Mouse (Mus musculus) limb, embryonic 12.5 days (tissue): ENCODE data around the gene Grn. TPM values are rescaled to one million over a fixed set of nuclear protein-coding genes. Genes with fewer than 3 reads are reported as not detected.

ENCODE experiments used
- ATAC-seq: fragments of 200-750 bp; cut with Nextera tagmentation; 2 replicates; pipeline ENCODE4 v1.8.0; 2017; ENCODE audit warnings: low read depth, moderate TSS enrichment; ENCODE audit not compliant: insufficient number of reproducible peaks, insufficient read depth, low FRiP score, low TSS enrichment
- H3K27ac ChIP-seq: fragments of 300-500 bp; sonication (generic); 2 replicates; pipeline ENCODE4 v1.5.1; 2016; ENCODE audit warnings: mild to moderate bottlenecking, moderate library complexity
- H3K27me3 ChIP-seq: fragments of 300-500 bp; sonication (generic); 2 replicates; pipeline ENCODE4 v1.6.1; 2016; ENCODE audit warnings: mild to moderate bottlenecking, moderate library complexity
- H3K36me3 ChIP-seq: fragments of 300-500 bp; sonication (generic); 2 replicates; pipeline ENCODE4 v1.6.1; 2016; ENCODE audit warnings: mild to moderate bottlenecking, moderate library complexity
- H3K4me1 ChIP-seq: fragments of 300-500 bp; sonication (generic); replicated peaks from 2 replicates; pipeline ENCODE4 v1.6.1; 2016
- H3K4me2 ChIP-seq: fragments of 300-500 bp; sonication (generic); 2 replicates; pipeline ENCODE4 v1.6.1; 2016; ENCODE audit warnings: mild to moderate bottlenecking, moderate library complexity
- H3K4me3 ChIP-seq: fragments of 300-500 bp; sonication (generic); replicated peaks from 2 replicates; pipeline ENCODE4 v1.5.1; 2016; ENCODE audit warnings: mild to moderate bottlenecking
- H3K9ac ChIP-seq: fragments of 300-500 bp; sonication (generic); replicated peaks from 2 replicates; pipeline ENCODE4 v1.6.1; 2016; ENCODE audit warnings: mild to moderate bottlenecking, moderate library complexity
- H3K9me3 ChIP-seq: fragments of 300-500 bp; sonication (generic); 2 replicates; pipeline ENCODE4 v1.6.1; 2016; ENCODE audit warnings: mild to moderate bottlenecking, moderate library complexity
- WGBS: fragments of 180-500 bp; shearing (Covaris S2); methylation state at CpG from one replicate; pipeline ENCODE4 v1.1.7; 2016; 5-methylcytosine and 5-hydroxymethylcytosine counted together
- polyA plus RNA-seq: library from polyadenylated mRNA; unstranded; fragments of >200 nt; fragmentation: Nextera tagmentation; extraction: Ambion mirVana; gene quantifications from 2 replicates; pipeline ENCODE4 v1.2.1, GENCODE M21; 2016

Grn gene
- polyA plus RNA-seq, 1 experiment from 2014 or later = 101 TPM

GRCm38 (mm10) chr11:102393719-102394420 is 36.2 kb upstream of the Grn start:
- Histone ChIP-seq H3K9ac (peak overlapping the region; percentile 40; the same call in 1 of the 2 replicates), H3K27ac (no peak overlapping the region)
- no peak for ATAC-seq

GRCm38 (mm10) chr11:102394421-102395124 is 35.5 kb upstream of the Grn start:
- H3K9ac ChIP-seq = no peak overlapping the region
- H3K4me1 ChIP-seq = peaks cover 29% of the 10 kb centered on the region
- no peak overlapping the region for H3K27ac ChIP-seq
- peaks cover 63% of the 10 kb centered on the region for H3K27me3 ChIP-seq
- H3K9me3 ChIP-seq = no peaks in the 10 kb centered on the region
- H3K36me3 ChIP-seq = no peaks in the 10 kb centered on the region
- H3K4me3 ChIP-seq = no peak overlapping the region
- 77% methylated on average over 9 of the region's 9 CpGs for WGBS
- peak overlapping the region; percentile 90; the same call in 1 of the 2 replicates for H3K4me2 ChIP-seq
- ATAC-seq = no peak

More at GRCm38 (mm10) chr11:102393719-102394420, 36.2 kb upstream of the Grn start:
- WGBS = 7% methylated on average over 17 of the region's 17 CpGs
- H3K9me3 ChIP-seq = no peaks in the 10 kb centered on the region
- H3K4me1 ChIP-seq = peaks cover 26% of the 10 kb centered on the region
- no peaks in the 10 kb centered on the region for H3K36me3 ChIP-seq
- peak overlapping the region; percentile 44 for H3K4me3 ChIP-seq
- peaks cover 56% of the 10 kb centered on the region for H3K27me3 ChIP-seq
- H3K4me2 ChIP-seq = peak overlapping the region; percentile 90

GRCm38 (mm10) chr11:102395250-102395649 is 34.9 kb upstream of the Grn start:
- no peak for ATAC-seq
- no peak overlapping the region for H3K27ac ChIP-seq
- H3K27me3 ChIP-seq = peaks cover 70% of the 10 kb centered on the region
- peaks cover 36% of the 10 kb centered on the region for H3K4me1 ChIP-seq
- H3K4me2 ChIP-seq = no peak overlapping the region
- no peak overlapping the region for H3K9ac ChIP-seq
- no peaks in the 10 kb centered on the region for H3K36me3 ChIP-seq
- no peak overlapping the region for H3K4me3 ChIP-seq
- 5% methylated on average over 5 of the region's 5 CpGs for WGBS
- H3K9me3 ChIP-seq = no peaks in the 10 kb centered on the region

- peaks cover 36% of the 10 kb centered on the region for H3K4me1 ChIP-seq
Measured at GRCm38 (mm10) chr11:102396263-102396662, 33.9 kb upstream of the Grn start.

GRCm38 (mm10) chr11:102396671-102397141 is 33.4 kb upstream of the Grn start:
- no peak overlapping the region for H3K4me2 ChIP-seq
- WGBS = 82% methylated on average over 7 of the region's 7 CpGs
- no peaks in the 10 kb centered on the region for H3K9me3 ChIP-seq
- H3K36me3 ChIP-seq = 0 out of 2 replicates have a peak, but pooled peaks cover under 1% of the 10 kb centered on the region
- H3K27me3 ChIP-seq = peaks cover 85% of the 10 kb centered on the region
- H3K9ac ChIP-seq = no peak overlapping the region
- no peak for ATAC-seq
- no peak overlapping the region for H3K4me3 ChIP-seq
- H3K27ac ChIP-seq = no peak overlapping the region
- H3K4me1 ChIP-seq = peaks cover 36% of the 10 kb centered on the region

More at GRCm38 (mm10) chr11:102396263-102396662, 33.9 kb upstream of the Grn start:
- Histone ChIP-seq H3K36me3 (no peaks in the 10 kb centered on the region), H3K4me2 (no peak overlapping the region), H3K27me3 (peaks cover 80% of the 10 kb centered on the region), H3K9ac (no peak overlapping the region), H3K9me3 (no peaks in the 10 kb centered on the region), H3K27ac (no peak overlapping the region), H3K4me3 (no peak overlapping the region)
- no peak for ATAC-seq
- 56% methylated on average over 6 of the region's 6 CpGs for WGBS

- Histone ChIP-seq H3K27me3 (peaks cover 86% of the 10 kb centered on the region), H3K4me2 (no peak overlapping the region), H3K4me1 (peaks cover 29% of the 10 kb centered on the region), H3K9me3 (no peaks in the 10 kb centered on the region), H3K27ac (no peak overlapping the region), H3K36me3 (peaks cover 15% of the 10 kb centered on the region), H3K9ac (no peak overlapping the region), H3K4me3 (no peak overlapping the region)
- 80% methylated on average over 20 of the region's 20 CpGs for WGBS
- no peak for ATAC-seq
Measured at GRCm38 (mm10) chr11:102398007-102398825, 31.9 kb upstream of the Grn start.

- H3K36me3 ChIP-seq = peaks cover 24% of the 10 kb centered on the region
- H3K4me3 ChIP-seq = peak overlapping the region; percentile 38; the same call in 1 of the 2 replicates
- peaks cover 21% of the 10 kb centered on the region for H3K4me1 ChIP-seq
- peaks cover 84% of the 10 kb centered on the region for H3K27me3 ChIP-seq
- H3K4me2 ChIP-seq = peak overlapping the region; percentile 59
- WGBS = 11% methylated on average over 15 of the region's 15 CpGs
- no peak for ATAC-seq
- no peak overlapping the region for H3K27ac ChIP-seq
- no peaks in the 10 kb centered on the region for H3K9me3 ChIP-seq
- no peak overlapping the region for H3K9ac ChIP-seq
Measured at GRCm38 (mm10) chr11:102399107-102399506, 31.0 kb upstream of the Grn start.

GRCm38 (mm10) chr11:102399610-102400072 is 30.5 kb upstream of the Grn start:
- Histone ChIP-seq H3K36me3 (peaks cover 30% of the 10 kb centered on the region), H3K9me3 (no peaks in the 10 kb centered on the region), H3K9ac (peak overlapping the region; percentile 35), H3K27me3 (peaks cover 78% of the 10 kb centered on the region), H3K27ac (no peak overlapping the region), H3K4me2 (peak overlapping the region; percentile 59), H3K4me1 (peaks cover 17% of the 10 kb centered on the region), H3K4me3 (peak overlapping the region; percentile 38)
- WGBS = 2% methylated on average over 34 of the region's 34 CpGs
- no peak for ATAC-seq

- Histone ChIP-seq H3K4me2 (no peak overlapping the region), H3K4me3 (no peak overlapping the region), H3K9me3 (no peaks in the 10 kb centered on the region), H3K27ac (no peak overlapping the region), H3K36me3 (peaks cover 36% of the 10 kb centered on the region), H3K27me3 (peaks cover 69% of the 10 kb centered on the region), H3K4me1 (peaks cover 13% of the 10 kb centered on the region), H3K9ac (no peak overlapping the region; the same call in 1 of the 2 replicates)
- 23% methylated on average over 12 of the region's 12 CpGs for WGBS
- ATAC-seq = no peak
Measured at GRCm38 (mm10) chr11:102400513-102401084, 29.5 kb upstream of the Grn start.

- Histone ChIP-seq H3K4me1 (peaks cover 24% of the 10 kb centered on the region), H3K9ac (no peak overlapping the region), H3K4me3 (no peak overlapping the region), H3K36me3 (peaks cover 37% of the 10 kb centered on the region), H3K4me2 (no peak overlapping the region), H3K27ac (no peak overlapping the region), H3K9me3 (no peaks in the 10 kb centered on the region), H3K27me3 (peaks cover 56% of the 10 kb centered on the region)
- ATAC-seq = no peak
- 59% methylated on average over 12 of the region's 12 CpGs for WGBS
Measured at GRCm38 (mm10) chr11:102401898-102402500, 28.1 kb upstream of the Grn start.
